Mouse (Mus musculus) left cerebral cortex, adult 6 months (tissue): Measurements from ENCODE around the gene Rdh9. TPM values are rescaled to one million over a fixed set of nuclear protein-coding genes. Genes with fewer than 3 reads are reported as not detected.

Source experiments
- long read RNA-seq, 2 experiments: library from polyadenylated mRNA; unstranded; transcript quantifications; one replicate each; pipeline ENCODE4 v2.0.0; 2019 to 2020
- polyA plus RNA-seq: library from polyadenylated mRNA; unstranded; fragments of <200 nt; fragmentation: Nextera tagmentation; gene quantifications from 2 replicates; pipeline ENCODE4 v1.2.3, GENCODE M21; 2021

The Rdh9 gene
- polyA plus RNA-seq = 0.15 and 0.16 TPM in 2 replicates
- long read RNA-seq, experiment 1 = 0 reads
- long read RNA-seq, experiment 2 = 0 reads

GRCm38 (mm10) chr10:127776011-127776410 lies at the start of gene Rdh9:
Gene Rdh9 (plus strand): TSS chr10:127776386.

GRCm38 (mm10) chr10:127739083-127739660 lies 37.0 kb upstream of the Rdh9 start, which contains the start of gene Zbtb39:
Gene Zbtb39 (plus strand): TSS chr10:127739538.

GRCm38 (mm10) chr10:127751548-127751947 lies 24.6 kb upstream of the Rdh9 start, which contains the start of gene Gpr182:
Gene Gpr182 (minus strand): TSS chr10:127751732.

GRCm38 (mm10) chr10:127759181-127760110 lies 16.7 kb upstream of the Rdh9 start, which contains the start of the genes Rdh1 and Rdh16f1:
Gene Rdh1 (plus strand): TSS chr10:127759721.
Gene Rdh16f1 (plus strand): TSS chr10:127759787.

GRCm38 (mm10) chr10:127800891-127801290 lies 24.7 kb downstream of the Rdh9 start, which contains the start of gene Rdh16:
Gene Rdh16 (plus strand): TSS chr10:127801152.

Other genes starting within 250 kb of the Rdh9 start
- gene Nxph4, start 241.8 kb upstream of the Rdh9 start, polyA plus RNA-seq = 1.0 and 3.2 TPM in 2 replicates
- 19.7 and 38.3 TPM in 2 replicates for gene Lrp1, start 155.2 kb upstream of the Rdh9 start, polyA plus RNA-seq
- 4.6 and 4.7 TPM in 2 replicates for gene Stat6, start 133.4 kb upstream of the Rdh9 start, polyA plus RNA-seq
- 3.9 and 4.3 TPM in 2 replicates for gene Nemp1, start 109.5 kb upstream of the Rdh9 start, polyA plus RNA-seq
- gene Nab2, start 107.8 kb upstream of the Rdh9 start, polyA plus RNA-seq = 5.4 and 11.3 TPM in 2 replicates
- not detected in 2 replicates for gene Myo1a, start 71.2 kb upstream of the Rdh9 start, polyA plus RNA-seq
- gene Tac2, start 51.9 kb upstream of the Rdh9 start, polyA plus RNA-seq = 21.2 and 22.5 TPM in 2 replicates
- 0.71 and 0.93 TPM in 2 replicates for gene Zbtb39, start 36.8 kb upstream of the Rdh9 start, polyA plus RNA-seq
- 0.47 and 0.53 TPM in 2 replicates for gene Gpr182, start 24.7 kb upstream of the Rdh9 start, polyA plus RNA-seq
- gene Rdh1, start 16.7 kb upstream of the Rdh9 start, polyA plus RNA-seq = not detected in 2 replicates
- gene Rdh16f1, start 16.6 kb upstream of the Rdh9 start, polyA plus RNA-seq = not detected in 2 replicates
- gene Rdh16, start 24.8 kb downstream of the Rdh9 start, polyA plus RNA-seq = not detected in 2 replicates
- not detected in 2 replicates for gene Rdh19, start 73.5 kb downstream of the Rdh9 start, polyA plus RNA-seq
- not detected in 2 replicates for gene Rdh16f2, start 90.1 kb downstream of the Rdh9 start, polyA plus RNA-seq
- gene Rdh7, start 112.4 kb downstream of the Rdh9 start, polyA plus RNA-seq = not detected in 2 replicates
- gene Sdr9c7, start 122.1 kb downstream of the Rdh9 start, polyA plus RNA-seq = 0.05 TPM in 1 of 2 replicates, not detected in the other
- gene Hsd17b6, start 231.2 kb downstream of the Rdh9 start, polyA plus RNA-seq = not detected in 2 replicates
- 9.5 and 9.8 TPM in 2 replicates for gene Prim1, start 238.8 kb downstream of the Rdh9 start, polyA plus RNA-seq